Mouse (Mus musculus) ES-Bruce4 (cell line): Measurements from ENCODE around the gene Zfp653.

Source experiments
- CTCF ChIP-seq: IDR thresholded peaks from one replicate; pipeline ENCODE4 v1.8.1; 2011; ENCODE audit warnings: low read depth, low read length
- EP300 ChIP-seq: IDR thresholded peaks from 2 replicates; pipeline ENCODE4 v1.6.1; 2011; ENCODE audit warnings: low read depth, low read length; ENCODE audit not compliant: insufficient read depth
- POLR2A ChIP-seq: IDR thresholded peaks from one replicate; pipeline ENCODE4 v1.8.1; 2011; ENCODE audit warnings: low read length; ENCODE audit not compliant: insufficient read depth

GRCm38 (mm10) chr9:22115635-22116034 lies 44.5 kb upstream of the Zfp653 start:
- TF ChIP-seq CTCF (no peak), POLR2A (no peak), EP300 (no peak)
